Mouse (Mus musculus) cerebellum, adult 9-10 months (tissue): ENCODE results near the gene Dcaf10.

Experiments
- DNase-seq: peaks from one replicate; pipeline ENCODE4 v3.0.0; 2022

The Dcaf10 gene

GRCm38 (mm10) chr4:45421519-45422260, 79.8 kb downstream of the Dcaf10 start:
- no peak for DNase-seq

DNA sequence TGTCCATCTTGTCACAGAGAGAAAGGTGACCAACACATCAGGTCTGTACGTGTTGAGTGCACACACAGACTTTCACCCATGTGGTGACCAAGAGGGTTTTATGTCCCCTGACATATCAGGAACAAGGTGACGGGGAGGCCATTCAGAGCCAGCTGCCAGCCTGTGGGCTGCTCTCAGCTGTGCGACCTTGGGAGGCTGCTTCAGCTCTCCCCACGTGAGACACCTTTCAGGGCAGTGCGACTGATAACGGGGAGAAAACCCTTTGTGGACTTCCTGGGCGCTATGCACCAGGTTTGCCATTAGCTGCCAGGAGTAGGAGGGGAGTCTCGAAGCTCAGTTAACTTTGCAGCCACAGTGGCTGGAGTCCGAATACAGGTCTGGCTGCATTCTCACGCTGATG, 80.7 kb downstream of the Dcaf10 start:
- no peak for DNase-seq

GRCm38 (mm10) chr4:45423406-45423805, 81.5 kb downstream of the Dcaf10 start:
- DNase-seq = no peak

GRCm38 (mm10) chr4:45426724-45427457, 85.0 kb downstream of the Dcaf10 start:
- no peak for DNase-seq
